Mouse (Mus musculus) left cerebral cortex, adult 2 months (tissue): ENCODE measurements around the gene Plekhg1. TPM values are rescaled to one million over a fixed set of nuclear protein-coding genes. Genes with fewer than 3 reads are reported as not detected.
A peak's percentile ranks its signal among the peaks of the same experiment; 100 is the strongest.

ENCODE experiments used
- DNase-seq, 2 experiments: peaks; one replicate each; pipeline ENCODE4 v3.0.0; 2021 to 2022; ENCODE audit warnings: low spot score in 2 of 2, mixed read lengths in 1 of 2; ENCODE audit errors: extremely low spot score in 1 of 2
- H3K27ac ChIP-seq: fragments of 200-600 bp; 2 replicates; pipeline ENCODE4 v1.8.1; 2022
- H3K4me3 ChIP-seq: fragments of 200-600 bp; 2 replicates; pipeline ENCODE4 v1.8.1; 2022
- CTCF ChIP-seq: fragments of 200-600 bp; IDR thresholded peaks from 2 replicates; pipeline ENCODE4 v1.8.1; 2022; ENCODE audit warnings: antibody characterized with exemption, mild to moderate bottlenecking, moderate library complexity
- intact Hi-C: fragments of 180-260 bp; cut with DNase I; formaldehyde crosslinking; loops from one replicate; pipeline ENCODE4 v1.15.1; 2025
- total RNA-seq, 2 experiments: library from RNA; stranded (reverse); gene quantifications; 2 replicates each; pipeline ENCODE4 v1.2.3; 2021

Gene Plekhg1
- total RNA-seq, 2 experiments from 2014 or later = 7.4 to 10.8 TPM

GRCm38 (mm10) chr10:3914104-3914503 lies 173.9 kb downstream of the Plekhg1 start:
- intact Hi-C loops = no loop called here
- no peak for DNase-seq
- H3K4me3 ChIP-seq = no peak overlapping the region
- TF ChIP-seq CTCF = no peak
- no peak overlapping the region for H3K27ac ChIP-seq

GRCm38 (mm10) chr10:3920368-3921152 lies 180.4 kb downstream of the Plekhg1 start:
- peak in 1 of 2 experiments; percentile 44 for DNase-seq
- H3K27ac ChIP-seq = no peak overlapping the region
- no peak for TF ChIP-seq CTCF
- H3K4me3 ChIP-seq = no peak overlapping the region
- intact Hi-C loops = loop anchor here (5.0 kb wide), 1 partner anchor 178 kb away; the partner anchor contains the start of gene Plekhg1

- DNase-seq = no peak
Observed at GRCm38 (mm10) chr10:3928008-3928545, 187.9 kb downstream of the Plekhg1 start.

GRCm38 (mm10) chr10:3931831-3932230 lies 191.7 kb downstream of the Plekhg1 start:
- Histone ChIP-seq H3K4me3 (no peak overlapping the region), H3K27ac (no peak overlapping the region)
- no peak for TF ChIP-seq CTCF
- DNase-seq = no peak
- intact Hi-C loops = no loop called here

More at GRCm38 (mm10) chr10:3928008-3928545, 187.9 kb downstream of the Plekhg1 start:
- Histone ChIP-seq H3K27ac (no peak overlapping the region), H3K4me3 (no peak overlapping the region)
- intact Hi-C loops = no loop called here
- TF ChIP-seq CTCF = no peak

GRCm38 (mm10) chr10:3933311-3933940 lies 193.3 kb downstream of the Plekhg1 start:
- H3K27ac ChIP-seq = no peak overlapping the region
- DNase-seq = no peak
- no peak overlapping the region for H3K4me3 ChIP-seq
- intact Hi-C loops = no loop called here
- TF ChIP-seq CTCF = no peak

- TF ChIP-seq CTCF = no peak
- Histone ChIP-seq H3K4me3 (no peak overlapping the region), H3K27ac (no peak overlapping the region)
- intact Hi-C loops = no loop called here
- no peak for DNase-seq
Observed at GRCm38 (mm10) chr10:3936864-3937263, 196.7 kb downstream of the Plekhg1 start.

- intact Hi-C loops = loop anchor here (5.0 kb wide), 1 partner anchor 133 kb away; no protein-coding TSS in a partner anchor
- no peak for TF ChIP-seq CTCF
- DNase-seq = no peak
- Histone ChIP-seq H3K4me3 (no peak overlapping the region), H3K27ac (no peak overlapping the region)
Observed at GRCm38 (mm10) chr10:3939895-3940595, 199.9 kb downstream of the Plekhg1 start.

- DNase-seq = no peak
- intact Hi-C loops = loop anchor here (5.0 kb wide), 1 partner anchor 133 kb away; no protein-coding TSS in a partner anchor
- Histone ChIP-seq H3K27ac (no peak overlapping the region), H3K4me3 (no peak overlapping the region)
- no peak for TF ChIP-seq CTCF
Observed at GRCm38 (mm10) chr10:3940596-3940975, 200.4 kb downstream of the Plekhg1 start.

DNA sequence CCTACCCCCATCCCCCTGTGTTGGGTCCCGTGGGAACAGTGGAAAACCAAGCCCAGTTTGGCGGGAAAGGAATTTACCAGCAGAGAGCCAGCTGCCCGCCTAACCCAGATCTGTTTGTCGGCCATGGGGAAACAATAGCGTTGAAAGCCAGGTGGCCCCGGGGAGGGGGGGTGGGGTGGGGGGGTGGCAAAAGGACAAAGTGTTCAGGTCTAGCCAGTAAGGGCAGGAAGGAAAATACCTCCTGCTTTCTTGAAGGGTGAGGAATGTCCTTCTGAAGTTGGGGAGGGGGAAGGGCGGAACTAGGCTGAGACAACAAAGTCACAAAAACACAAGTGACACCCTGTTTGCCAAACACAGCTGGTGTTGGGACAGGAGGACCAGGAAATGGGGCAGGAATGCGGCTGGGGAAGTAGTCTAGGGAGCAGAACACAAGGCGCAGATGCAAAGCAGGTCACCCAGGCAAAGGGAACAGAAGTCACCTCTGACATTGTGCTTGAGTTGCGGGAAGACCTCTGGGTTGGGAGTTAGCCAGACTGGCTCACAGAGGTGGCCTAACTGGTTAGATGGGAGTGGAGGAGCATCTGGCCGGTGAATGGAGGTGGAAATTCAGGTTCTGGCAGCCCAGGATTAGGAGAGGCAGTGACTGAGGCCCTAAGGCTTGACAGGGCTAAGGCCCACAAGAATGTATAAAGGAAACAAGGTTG lies 201.0 kb downstream of the Plekhg1 start:
- intact Hi-C loops = loop anchor here (5.0 kb wide), 1 partner anchor 134 kb away; no protein-coding TSS in a partner anchor
- DNase-seq = no peak
- Histone ChIP-seq H3K4me3 (no peak overlapping the region), H3K27ac (0 out of 2 replicates have a peak overlapping the region, but pooled peaks have one; percentile 32)
- no peak for TF ChIP-seq CTCF

- DNase-seq = no peak
- intact Hi-C loops = loop anchor here (5.0 kb wide), 1 partner anchor 135 kb away; no protein-coding TSS in a partner anchor
- TF ChIP-seq CTCF = no peak
- H3K27ac ChIP-seq = no peak overlapping the region
- no peak overlapping the region for H3K4me3 ChIP-seq
Observed at GRCm38 (mm10) chr10:3942289-3942688, 202.1 kb downstream of the Plekhg1 start.
